Mouse (Mus musculus): Measurements from ENCODE around the gene Carmil3. TPM values are rescaled to one million over a fixed set of nuclear protein-coding genes. Genes with fewer than 3 reads are reported as not detected.
A peak's percentile ranks its signal among the peaks of the same experiment; 100 is the strongest.

The Carmil3 gene
- polyA plus RNA-seq, 1 experiment, result 9.9 TPM

- Histone ChIP-seq H3K4me1 (ENCODE audit: control insufficient read depth, insufficient read depth, low read length) (peaks cover 5% of the 10 kb centered on the region), H3K27ac (ENCODE audit: insufficient read depth, low read length) (no peak overlapping the region), H3K27me3 (ENCODE audit: control insufficient read depth, insufficient read depth, low read length, poor library complexity, severe bottlenecking) (no peaks in the 10 kb centered on the region), H3K9ac (ENCODE audit: low read depth, poor library complexity, severe bottlenecking) (0 out of 2 replicates have a peak overlapping the region, but pooled peaks have one; percentile 26), H3K9me3 (replicated peaks; ENCODE audit: control insufficient read depth, insufficient read depth, low read length, poor library complexity, severe bottlenecking) (no peaks in the 10 kb centered on the region), H3K36me3 (ENCODE audit: control insufficient read depth, insufficient read depth, low read length, poor library complexity, severe bottlenecking) (no peaks in the 10 kb centered on the region), H3K4me3 (ENCODE audit: low read depth, low read length) (0 out of 2 replicates have a peak overlapping the region, but pooled peaks have one; percentile 9)
- TF ChIP-seq CTCF (IDR thresholded peaks at IDR 0.05; ENCODE audit: low read depth, low read length), result no peak
- TF ChIP-seq EP300 (IDR thresholded peaks at IDR 0.05; ENCODE audit: insufficient read depth, low read depth, low read length), result peak; percentile 61; the same call in 1 of the 2 replicates
- no peak for TF ChIP-seq POLR2A (IDR thresholded peaks at IDR 0.05; ENCODE audit: insufficient read depth, low read length)
Measured at GRCm38 (mm10) chr14:55470806-55471205, 19.6 kb upstream of the Carmil3 start.

GRCm38 (mm10) chr14:55475654-55476053, 14.8 kb upstream of the Carmil3 start:
- no peak overlapping the region for H3K9ac ChIP-seq (ENCODE audit: low read depth, poor library complexity, severe bottlenecking)
- H3K36me3 ChIP-seq (ENCODE audit: control insufficient read depth, insufficient read depth, low read length, poor library complexity, severe bottlenecking), result no peaks in the 10 kb centered on the region; the same call in 1 of the 2 replicates
- H3K9me3 ChIP-seq (replicated peaks; ENCODE audit: control insufficient read depth, insufficient read depth, low read length, poor library complexity, severe bottlenecking), result no peaks in the 10 kb centered on the region
- no peak overlapping the region for H3K27ac ChIP-seq (ENCODE audit: insufficient read depth, low read length)
- H3K27me3 ChIP-seq (ENCODE audit: control insufficient read depth, insufficient read depth, low read length, poor library complexity, severe bottlenecking), result no peaks in the 10 kb centered on the region
- H3K4me3 ChIP-seq (ENCODE audit: low read depth, low read length), result no peak overlapping the region
- no peak for TF ChIP-seq EP300 (IDR thresholded peaks at IDR 0.05; ENCODE audit: insufficient read depth, low read depth, low read length)
- no peak for TF ChIP-seq POLR2A (IDR thresholded peaks at IDR 0.05; ENCODE audit: insufficient read depth, low read length)
- TF ChIP-seq CTCF (IDR thresholded peaks at IDR 0.05; ENCODE audit: low read depth, low read length), result no peak
- H3K4me1 ChIP-seq (ENCODE audit: control insufficient read depth, insufficient read depth, low read length), result peaks cover 4% of the 10 kb centered on the region

- Histone ChIP-seq H3K4me3 (ENCODE audit: low read depth, low read length) (no peak overlapping the region), H3K36me3 (ENCODE audit: control insufficient read depth, insufficient read depth, low read length, poor library complexity, severe bottlenecking) (peaks cover 4% of the 10 kb centered on the region; the same call in 1 of the 2 replicates), H3K9ac (ENCODE audit: low read depth, poor library complexity, severe bottlenecking) (no peak overlapping the region), H3K4me1 (ENCODE audit: control insufficient read depth, insufficient read depth, low read length) (peaks cover 2% of the 10 kb centered on the region), H3K9me3 (replicated peaks; ENCODE audit: control insufficient read depth, insufficient read depth, low read length, poor library complexity, severe bottlenecking) (no peaks in the 10 kb centered on the region), H3K27me3 (ENCODE audit: control insufficient read depth, insufficient read depth, low read length, poor library complexity, severe bottlenecking) (no peaks in the 10 kb centered on the region), H3K27ac (ENCODE audit: insufficient read depth, low read length) (no peak overlapping the region)
- TF ChIP-seq EP300 (IDR thresholded peaks at IDR 0.05; ENCODE audit: insufficient read depth, low read depth, low read length), result no peak
- TF ChIP-seq POLR2A (IDR thresholded peaks at IDR 0.05; ENCODE audit: insufficient read depth, low read length), result no peak
- TF ChIP-seq CTCF (IDR thresholded peaks at IDR 0.05; ENCODE audit: low read depth, low read length), result no peak
Measured at GRCm38 (mm10) chr14:55477421-55477820, 13.0 kb upstream of the Carmil3 start.

- Histone ChIP-seq H3K4me1 (ENCODE audit: control insufficient read depth, insufficient read depth, low read length) (peaks cover 2% of the 10 kb centered on the region), H3K9me3 (replicated peaks; ENCODE audit: control insufficient read depth, insufficient read depth, low read length, poor library complexity, severe bottlenecking) (no peaks in the 10 kb centered on the region), H3K27ac (ENCODE audit: insufficient read depth, low read length) (no peak overlapping the region), H3K9ac (ENCODE audit: low read depth, poor library complexity, severe bottlenecking) (peak overlapping the region; percentile 72), H3K27me3 (ENCODE audit: control insufficient read depth, insufficient read depth, low read length, poor library complexity, severe bottlenecking) (no peaks in the 10 kb centered on the region), H3K36me3 (ENCODE audit: control insufficient read depth, insufficient read depth, low read length, poor library complexity, severe bottlenecking) (peaks cover 4% of the 10 kb centered on the region; the same call in 1 of the 2 replicates), H3K4me3 (ENCODE audit: low read depth, low read length) (no peak overlapping the region)
- TF ChIP-seq CTCF (IDR thresholded peaks at IDR 0.05; ENCODE audit: low read depth, low read length) (no peak), EP300 (IDR thresholded peaks at IDR 0.05; ENCODE audit: insufficient read depth, low read depth, low read length) (no peak), POLR2A (IDR thresholded peaks at IDR 0.05; ENCODE audit: insufficient read depth, low read length) (no peak)
Measured at GRCm38 (mm10) chr14:55477829-55478228, 12.6 kb upstream of the Carmil3 start.

- Histone ChIP-seq H3K9ac (ENCODE audit: low read depth, poor library complexity, severe bottlenecking) (peak within 1 kb of the TSS; percentile 72), H3K27ac (ENCODE audit: insufficient read depth, low read length) (peak within 1 kb of the TSS; percentile 42), H3K27me3 (ENCODE audit: control insufficient read depth, insufficient read depth, low read length, poor library complexity, severe bottlenecking) (no peaks in the 10 kb centered on the region), H3K9me3 (replicated peaks; ENCODE audit: control insufficient read depth, insufficient read depth, low read length, poor library complexity, severe bottlenecking) (no peaks in the 10 kb centered on the region), H3K4me1 (ENCODE audit: control insufficient read depth, insufficient read depth, low read length) (peaks cover 2% of the 10 kb centered on the region), H3K36me3 (ENCODE audit: control insufficient read depth, insufficient read depth, low read length, poor library complexity, severe bottlenecking) (peaks cover 4% of the 10 kb centered on the region; the same call in 1 of the 2 replicates), H3K4me3 (ENCODE audit: low read depth, low read length) (peak within 1 kb of the TSS; percentile 95)
- TF ChIP-seq CTCF (IDR thresholded peaks at IDR 0.05; ENCODE audit: low read depth, low read length), result peak; percentile 73
- no peak for TF ChIP-seq POLR2A (IDR thresholded peaks at IDR 0.05; ENCODE audit: insufficient read depth, low read length)
Measured at GRCm38 (mm10) chr14:55478651-55479599, 11.5 kb upstream of the Carmil3 start, which contains the start of gene Dhrs4. TSS of gene Dhrs4 (plus strand) at chr14:55478758.

- H3K9ac ChIP-seq (ENCODE audit: low read depth, poor library complexity, severe bottlenecking), result no peak overlapping the region; the same call in 1 of the 2 replicates
- peaks cover 4% of the 10 kb centered on the region; the same call in 1 of the 2 replicates for H3K36me3 ChIP-seq (ENCODE audit: control insufficient read depth, insufficient read depth, low read length, poor library complexity, severe bottlenecking)
- TF ChIP-seq POLR2A (IDR thresholded peaks at IDR 0.05; ENCODE audit: insufficient read depth, low read length) (no peak), CTCF (IDR thresholded peaks at IDR 0.05; ENCODE audit: low read depth, low read length) (no peak), EP300 (IDR thresholded peaks at IDR 0.05; ENCODE audit: insufficient read depth, low read depth, low read length) (no peak)
- no peaks in the 10 kb centered on the region for H3K27me3 ChIP-seq (ENCODE audit: control insufficient read depth, insufficient read depth, low read length, poor library complexity, severe bottlenecking)
- peaks cover 2% of the 10 kb centered on the region for H3K4me1 ChIP-seq (ENCODE audit: control insufficient read depth, insufficient read depth, low read length)
- peak overlapping the region; percentile 1; the same call in 1 of the 2 replicates for H3K4me3 ChIP-seq (ENCODE audit: low read depth, low read length)
- no peak overlapping the region for H3K27ac ChIP-seq (ENCODE audit: insufficient read depth, low read length)
- no peaks in the 10 kb centered on the region for H3K9me3 ChIP-seq (replicated peaks; ENCODE audit: control insufficient read depth, insufficient read depth, low read length, poor library complexity, severe bottlenecking)
Measured at GRCm38 (mm10) chr14:55479629-55480028, 10.8 kb upstream of the Carmil3 start.

All from ES-Bruce4 (cell line).